Mouse (Mus musculus) ES-E14 (cell line): ENCODE data around the gene Ccdc170.

ENCODE experiments used
- CHD2 ChIP-seq: IDR thresholded peaks from 2 replicates; pipeline ENCODE4 v1.6.1; 2014; ENCODE audit warnings: mild to moderate bottlenecking, low read depth, low read length, inconsistent platforms
- HCFC1 ChIP-seq: IDR thresholded peaks from 2 replicates; pipeline ENCODE4 v1.6.1; 2012; ENCODE audit warnings: low read length, inconsistent platforms, borderline replicate concordance; ENCODE audit not compliant: insufficient read depth
- MAFK ChIP-seq: IDR thresholded peaks from 2 replicates; pipeline ENCODE4 v1.6.1; 2014; ENCODE audit warnings: mild to moderate bottlenecking, low read depth, low read length, inconsistent platforms; ENCODE audit not compliant: insufficient read depth
- ZC3H11A ChIP-seq: IDR thresholded peaks from 2 replicates; pipeline ENCODE4 v1.6.1; 2012; ENCODE audit warnings: low read depth, mild to moderate bottlenecking, inconsistent platforms, low read length, borderline replicate concordance
- ZNF384 ChIP-seq: IDR thresholded peaks from 2 replicates; pipeline ENCODE4 v1.6.1; 2012; ENCODE audit warnings: low read depth, low read length, inconsistent platforms

DNA sequence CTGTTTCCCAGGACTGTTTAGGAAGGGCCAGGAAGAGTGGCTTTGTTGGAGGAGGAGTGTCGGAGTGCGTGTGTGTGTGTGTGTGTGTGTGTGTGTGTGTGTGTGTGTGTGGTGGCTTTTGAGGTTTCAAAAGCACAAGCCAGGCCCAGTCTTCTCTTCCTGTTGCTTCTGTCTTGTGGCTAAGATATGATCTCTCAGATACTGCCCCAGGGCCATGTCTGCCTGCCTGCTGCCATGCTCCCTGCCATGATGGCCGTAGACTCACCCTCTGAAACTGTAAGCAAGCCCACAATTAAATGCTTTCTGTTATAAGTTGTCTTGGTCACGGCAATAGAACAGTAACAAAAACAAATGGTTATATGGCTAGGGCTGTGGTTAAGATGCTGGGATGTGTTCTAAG is 114.9 kb downstream of the Ccdc170 start:
- TF ChIP-seq ZC3H11A (no peak), MAFK (no peak), CHD2 (no peak), HCFC1 (no peak), ZNF384 (no peak)
